Mouse (Mus musculus): ENCODE measurements at regions not wholly inside any gene's neighbourhood (a gene's known extent, or its start where the extent isn't known, plus 50 kb on each side); places are given as distances from the start of the nearest gene placed in this dataset.
A peak's percentile ranks its signal among the peaks of the same experiment; 100 is the strongest.

DNA sequence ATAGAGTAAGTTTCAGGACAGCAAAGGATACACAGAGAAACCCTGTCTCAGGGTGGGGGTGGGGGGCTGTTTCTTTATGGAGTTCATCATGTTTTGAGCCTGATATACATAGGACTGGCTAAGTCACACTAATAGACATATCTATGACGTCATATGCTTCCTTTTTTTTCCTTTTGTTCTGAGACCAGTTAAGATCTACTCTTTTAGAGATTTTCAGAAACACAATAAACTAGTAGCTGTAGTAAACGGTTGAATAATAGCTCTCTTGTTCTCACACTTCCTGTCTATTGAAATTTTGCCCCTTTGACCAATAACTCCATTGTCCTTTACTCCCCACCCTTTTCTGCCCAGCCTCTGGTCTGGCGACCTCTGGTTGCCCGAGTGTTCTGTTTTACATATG is 382.6 kb upstream of the Jarid2 start:
- no peaks in the 10 kb centered on the region for H3K4me1 ChIP-seq (replicated peaks; ENCODE audit: control insufficient read depth, insufficient read depth)
- H3K4me3 ChIP-seq (ENCODE audit: low read depth, low read length), result no peak overlapping the region
- no peaks in the 10 kb centered on the region for H3K9me3 ChIP-seq (ENCODE audit: control insufficient read depth, low read length)
- no peak overlapping the region for H3K27ac ChIP-seq (replicated peaks)
- WGBS, result 71% methylated on average over 4 of the region's 4 CpGs
- H3K27me3 ChIP-seq (ENCODE audit: control insufficient read depth, insufficient read depth, low read length), result no peaks in the 10 kb centered on the region
- H3K36me3 ChIP-seq (ENCODE audit: control insufficient read depth, insufficient read depth, low read length), result no peaks in the 10 kb centered on the region
- H3K4me2 ChIP-seq (replicated peaks; ENCODE audit: low read depth), result no peak overlapping the region
- no peak for TF ChIP-seq EP300 (optimal IDR thresholded peaks at IDR 0.05)
- DNase-seq (ENCODE audit: low spot score) (no peak), ATAC-seq (ENCODE audit: low FRiP score, low TSS enrichment) (no peak)
- H3K9ac ChIP-seq (ENCODE audit: low read length), result no peak overlapping the region

DNA sequence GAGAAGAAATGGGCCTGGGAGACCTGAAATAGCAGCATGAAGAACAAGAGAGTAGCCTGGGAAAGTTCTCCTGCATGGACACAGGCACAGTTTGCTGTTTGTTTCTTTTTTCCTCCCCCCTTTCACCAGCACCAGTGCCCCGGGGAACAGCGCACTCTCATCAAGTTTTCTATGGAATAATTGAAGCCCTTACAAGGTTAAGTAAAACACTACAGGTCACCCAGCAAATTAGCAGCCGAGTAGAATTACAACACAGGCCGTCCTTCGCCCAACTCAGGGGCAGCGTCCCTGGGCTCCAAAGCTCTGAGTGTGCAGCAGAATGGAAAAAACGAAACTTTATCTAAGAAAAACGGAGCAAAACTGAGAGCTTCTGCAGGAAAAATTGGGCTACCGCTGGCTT is 381.6 kb upstream of the Jarid2 start:
- Histone ChIP-seq H3K4me2 (replicated peaks; ENCODE audit: low read depth) (no peak overlapping the region), H3K36me3 (ENCODE audit: control insufficient read depth, insufficient read depth, low read length) (no peaks in the 10 kb centered on the region), H3K9ac (ENCODE audit: low read length) (no peak overlapping the region), H3K9me3 (ENCODE audit: control insufficient read depth, low read length) (no peaks in the 10 kb centered on the region), H3K4me1 (replicated peaks; ENCODE audit: control insufficient read depth, insufficient read depth) (no peaks in the 10 kb centered on the region), H3K4me3 (ENCODE audit: low read depth, low read length) (no peak overlapping the region), H3K27me3 (ENCODE audit: control insufficient read depth, insufficient read depth, low read length) (no peaks in the 10 kb centered on the region), H3K27ac (replicated peaks) (no peak overlapping the region)
- no peak for ATAC-seq (ENCODE audit: low FRiP score, low TSS enrichment)
- TF ChIP-seq EP300 (optimal IDR thresholded peaks at IDR 0.05) (no peak), CTCF (IDR thresholded peaks at IDR 0.05; ENCODE audit: low read depth) (no peak)
- DNase-seq (ENCODE audit: low spot score), result no peak
- WGBS, result 76% methylated on average over 9 of the region's 9 CpGs

DNA sequence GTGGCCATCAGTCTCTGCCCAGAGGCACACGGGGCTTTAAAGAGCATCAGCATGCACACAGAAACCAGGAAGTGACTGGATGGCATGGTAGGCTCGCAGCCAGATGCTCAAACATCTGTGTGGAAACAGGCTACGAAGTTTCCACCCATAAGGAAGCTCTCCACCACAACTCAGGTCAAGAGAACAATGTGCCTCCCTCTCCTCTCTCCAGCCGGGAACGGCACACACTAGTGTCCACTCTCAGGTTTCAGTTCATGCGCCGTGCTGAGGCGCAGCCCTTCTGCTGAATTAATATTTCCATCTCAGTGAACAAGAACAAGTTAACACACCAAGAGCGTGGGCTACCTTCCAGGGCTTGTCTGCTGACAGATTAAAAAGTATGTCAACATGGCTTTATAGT is 375.4 kb upstream of the Jarid2 start:
- WGBS, result 43% methylated on average over 9 of the region's 9 CpGs

DNA sequence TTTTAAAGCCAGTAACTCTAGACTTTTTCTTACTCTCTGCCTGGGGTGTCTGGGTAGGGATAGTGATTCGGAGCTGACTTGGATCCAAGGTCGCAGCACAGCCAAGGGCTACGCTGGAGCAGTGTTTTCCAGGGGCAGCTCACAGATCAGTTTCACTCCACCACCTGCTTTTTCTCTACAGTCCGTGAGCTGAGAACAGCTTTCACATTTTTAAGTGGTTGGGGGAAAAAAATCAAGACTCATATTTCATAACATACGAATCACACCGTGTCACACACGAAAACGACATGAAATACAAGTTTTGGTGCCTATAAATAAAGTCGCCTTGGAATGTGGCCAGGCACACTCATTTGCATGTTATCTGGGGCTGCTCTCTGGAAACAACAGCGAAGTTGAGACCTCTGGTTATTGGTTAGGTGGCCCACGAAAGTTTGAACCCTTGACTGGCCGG is 373.5 kb upstream of the Jarid2 start:
- H3K36me3 ChIP-seq (ENCODE audit: control insufficient read depth, insufficient read depth, low read length), result no peaks in the 10 kb centered on the region
- 0 out of 2 replicates have a peak overlapping the region, but pooled peaks have one; percentile 11 for H3K4me2 ChIP-seq (replicated peaks; ENCODE audit: low read depth)
- no peak for ATAC-seq (ENCODE audit: low FRiP score, low TSS enrichment)
- TF ChIP-seq EP300 (optimal IDR thresholded peaks at IDR 0.05) (no peak), CTCF (IDR thresholded peaks at IDR 0.05; ENCODE audit: low read depth) (no peak)
- WGBS, result 39% methylated on average over 12 of the region's 12 CpGs
- peaks cover 2% of the 10 kb centered on the region; the same call in 1 of the 2 replicates for H3K4me1 ChIP-seq (replicated peaks; ENCODE audit: control insufficient read depth, insufficient read depth)
- H3K4me3 ChIP-seq (ENCODE audit: low read depth, low read length), result no peak overlapping the region
- no peak for DNase-seq (ENCODE audit: low spot score)
- no peak overlapping the region for H3K9ac ChIP-seq (ENCODE audit: low read length)
- H3K9me3 ChIP-seq (ENCODE audit: control insufficient read depth, low read length), result no peaks in the 10 kb centered on the region
- H3K27me3 ChIP-seq (ENCODE audit: control insufficient read depth, insufficient read depth, low read length), result no peaks in the 10 kb centered on the region
- no peak overlapping the region for H3K27ac ChIP-seq (replicated peaks)

More for the DNA sequence above, 375.4 kb upstream of the Jarid2 start:
- no peak overlapping the region for H3K4me3 ChIP-seq (ENCODE audit: low read depth, low read length)
- H3K9ac ChIP-seq (ENCODE audit: low read length), result no peak overlapping the region
- no peaks in the 10 kb centered on the region for H3K27me3 ChIP-seq (ENCODE audit: control insufficient read depth, insufficient read depth, low read length)
- TF ChIP-seq EP300 (optimal IDR thresholded peaks at IDR 0.05) (no peak), CTCF (IDR thresholded peaks at IDR 0.05; ENCODE audit: low read depth) (no peak)
- no peak overlapping the region for H3K4me2 ChIP-seq (replicated peaks; ENCODE audit: low read depth)
- ATAC-seq (ENCODE audit: low FRiP score, low TSS enrichment), result no peak
- no peaks in the 10 kb centered on the region for H3K36me3 ChIP-seq (ENCODE audit: control insufficient read depth, insufficient read depth, low read length)
- H3K4me1 ChIP-seq (replicated peaks; ENCODE audit: control insufficient read depth, insufficient read depth), result peaks cover 2% of the 10 kb centered on the region; the same call in 1 of the 2 replicates
- no peak overlapping the region for H3K27ac ChIP-seq (replicated peaks)
- H3K9me3 ChIP-seq (ENCODE audit: control insufficient read depth, low read length), result no peaks in the 10 kb centered on the region
- no peak for DNase-seq (ENCODE audit: low spot score)

DNA sequence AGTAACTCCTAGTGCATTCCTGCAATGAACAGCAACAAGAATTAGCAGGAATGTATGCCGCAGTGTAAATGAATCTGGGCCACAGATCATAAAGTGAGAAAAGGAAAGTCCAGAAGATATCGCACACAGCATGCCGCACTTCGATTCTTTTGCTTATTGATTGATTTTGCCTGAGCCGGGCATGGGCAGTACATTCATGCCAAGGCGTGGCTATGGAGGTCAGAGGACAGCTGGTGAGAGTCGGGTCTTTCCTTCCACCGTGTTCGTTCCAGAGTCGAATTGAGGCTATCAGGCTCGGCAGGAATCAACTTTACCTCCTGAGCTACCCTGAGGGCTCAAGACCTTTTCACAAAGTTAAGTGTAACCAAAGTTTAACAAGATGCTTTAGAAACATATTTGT is 372.3 kb upstream of the Jarid2 start:
- no peak for DNase-seq (ENCODE audit: low spot score)

DNA sequence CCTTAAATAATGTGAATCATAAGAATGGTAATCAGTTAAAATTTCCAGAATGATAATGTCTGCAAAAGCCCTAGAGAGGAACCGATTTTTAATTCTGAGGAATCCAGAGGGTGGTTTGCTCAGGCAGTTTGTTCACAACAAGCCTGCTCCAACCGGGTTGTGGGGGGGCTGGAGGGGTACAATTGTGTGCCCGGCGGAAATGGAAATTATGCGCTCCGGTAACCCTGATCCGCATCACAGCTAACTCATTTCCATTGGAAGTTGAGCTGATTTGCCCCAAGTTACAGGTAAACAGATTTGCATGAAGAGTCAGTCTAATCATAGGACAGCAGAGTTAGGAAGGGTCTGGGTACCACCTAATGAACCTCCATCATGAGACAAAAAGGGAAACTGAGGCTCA is 369.9 kb upstream of the Jarid2 start:
- H3K9me3 ChIP-seq (ENCODE audit: control insufficient read depth, low read length), result no peaks in the 10 kb centered on the region
- ATAC-seq (ENCODE audit: low FRiP score, low TSS enrichment), result no peak
- no peak overlapping the region for H3K9ac ChIP-seq (ENCODE audit: low read length)
- 79% methylated on average over 7 of the region's 7 CpGs for WGBS
- no peak overlapping the region for H3K27ac ChIP-seq (replicated peaks)
- H3K4me1 ChIP-seq (replicated peaks; ENCODE audit: control insufficient read depth, insufficient read depth), result peaks cover 2% of the 10 kb centered on the region; the same call in 1 of the 2 replicates
- no peak overlapping the region for H3K4me2 ChIP-seq (replicated peaks; ENCODE audit: low read depth)
- TF ChIP-seq CTCF (IDR thresholded peaks at IDR 0.05; ENCODE audit: low read depth), result no peak
- no peak for TF ChIP-seq EP300 (optimal IDR thresholded peaks at IDR 0.05)
- H3K36me3 ChIP-seq (ENCODE audit: control insufficient read depth, insufficient read depth, low read length), result no peaks in the 10 kb centered on the region
- H3K27me3 ChIP-seq (ENCODE audit: control insufficient read depth, insufficient read depth, low read length), result no peaks in the 10 kb centered on the region
- DNase-seq (ENCODE audit: low spot score), result no peak
- H3K4me3 ChIP-seq (ENCODE audit: low read depth, low read length), result no peak overlapping the region

More for the DNA sequence above, 372.3 kb upstream of the Jarid2 start:
- no peak for ATAC-seq (ENCODE audit: low FRiP score, low TSS enrichment)
- Histone ChIP-seq H3K27me3 (ENCODE audit: control insufficient read depth, insufficient read depth, low read length) (no peaks in the 10 kb centered on the region), H3K36me3 (ENCODE audit: control insufficient read depth, insufficient read depth, low read length) (no peaks in the 10 kb centered on the region), H3K4me2 (replicated peaks; ENCODE audit: low read depth) (no peak overlapping the region), H3K9me3 (ENCODE audit: control insufficient read depth, low read length) (no peaks in the 10 kb centered on the region), H3K4me1 (replicated peaks; ENCODE audit: control insufficient read depth, insufficient read depth) (peaks cover 2% of the 10 kb centered on the region; the same call in 1 of the 2 replicates), H3K9ac (ENCODE audit: low read length) (no peak overlapping the region), H3K4me3 (ENCODE audit: low read depth, low read length) (no peak overlapping the region), H3K27ac (replicated peaks) (no peak overlapping the region)
- no peak for TF ChIP-seq EP300 (optimal IDR thresholded peaks at IDR 0.05)
- no peak for TF ChIP-seq CTCF (IDR thresholded peaks at IDR 0.05; ENCODE audit: low read depth)
- WGBS, result 73% methylated on average over 11 of the region's 11 CpGs

All from stomach, postnatal 0 days (tissue).